In the genomic region with DNA sequence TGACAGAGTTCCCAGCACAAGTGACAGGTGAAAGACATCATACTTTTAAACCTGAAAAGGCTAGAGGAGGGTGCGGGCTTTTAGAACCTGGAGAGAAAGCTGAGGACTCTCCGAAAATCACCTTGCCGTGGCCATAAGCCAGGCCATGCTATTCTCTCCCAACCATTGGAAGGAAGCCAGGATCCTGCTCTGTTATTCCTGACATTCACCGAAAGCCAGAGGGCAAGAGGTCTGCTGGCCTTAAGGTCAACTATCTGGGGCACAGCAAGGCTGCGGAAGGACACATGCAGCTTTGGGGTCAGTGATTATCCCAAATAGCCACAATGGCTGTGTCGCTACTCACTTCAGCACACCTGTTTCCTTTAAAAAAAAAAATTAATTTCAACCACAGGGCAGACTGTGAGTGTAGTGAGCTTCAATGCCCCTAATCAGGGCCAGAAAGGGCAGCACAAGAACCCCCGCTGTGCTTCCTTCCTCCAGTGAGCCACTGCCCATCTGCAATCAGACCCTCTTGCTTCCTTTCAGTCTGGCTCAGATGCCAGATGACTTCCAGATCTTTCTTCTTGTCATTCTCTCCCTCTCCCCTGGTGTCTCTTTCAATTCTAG, we compare ENCODE assay signal across 14 mouse cellular contexts. TPM values are rescaled to one million over a fixed set of nuclear protein-coding genes. Genes with fewer than 3 reads are reported as not detected.
DNase-seq lines count a peak whose midpoint lies in the region; ATAC-seq and TF ChIP-seq lines count a peak whose summit lies in the region.
"Had no signal": no experiment of that assay in that cellular context is flagged by ENCODE, and none has a peak within 500 bp of the region (broad histone marks: within the 10 kb centered on the region; RNA-seq: fewer than 3 reads in every experiment).

No protein-coding gene starts in this region.

- no peak for TF ChIP-seq CTCF in gastrocnemius, adult 2 months (IDR thresholded peaks at IDR 0.05)
- TF ChIP-seq CTCF in forebrain, postnatal 0 days (IDR thresholded peaks at IDR 0.05; ENCODE audit: low read depth) = no peak

- H3K4me3 ChIP-seq in gastrocnemius, adult 2 months = no peak overlapping the region
- H3K4me3 ChIP-seq in brown adipose tissue, adult 24 weeks (ENCODE audit: insufficient read depth, low read depth, low read length) = no peak overlapping the region
- no peak overlapping the region for H3K4me3 ChIP-seq in forebrain, postnatal 0 days (ENCODE audit: low read depth, low read length)
- no peak overlapping the region for H3K4me3 ChIP-seq in midbrain, embryonic 12.5 days

- no peaks in the 10 kb centered on the region for H3K9me3 ChIP-seq in forebrain, postnatal 0 days (ENCODE audit: low read length)
- H3K9me3 ChIP-seq in midbrain, embryonic 12.5 days = no peaks in the 10 kb centered on the region

- peak overlapping the region; percentile 25; the same call in 1 of the 2 replicates for H3K9ac ChIP-seq in forebrain, postnatal 0 days
- H3K9ac ChIP-seq in midbrain, embryonic 12.5 days (replicated peaks) = no peak overlapping the region

- WGBS in forebrain, postnatal 0 days = 56% methylated on average over 7 of the region's 7 CpGs
- 53% methylated on average over 7 of the region's 7 CpGs for WGBS in midbrain, embryonic 12.5 days

- intact Hi-C loops in gastrocnemius, adult 2 months (cut with DNase I) = no loop called here
- intact Hi-C loops in left cerebral cortex, postnatal 10 days (cut with DNase I) = no loop called here

- no peak; the same call in 1 of the 2 replicates for ATAC-seq in forebrain, postnatal 0 days
- no peak for ATAC-seq in midbrain, embryonic 12.5 days (ENCODE audit: low FRiP score, low read depth)
- ATAC-seq in frontal cortex, adult (ENCODE audit: low TSS enrichment) = no peak

- no peaks in the 10 kb centered on the region for H3K36me3 ChIP-seq in forebrain, postnatal 0 days (ENCODE audit: insufficient read depth)
- no peaks in the 10 kb centered on the region for H3K36me3 ChIP-seq in midbrain, embryonic 12.5 days

- no peaks in the 10 kb centered on the region for H3K27me3 ChIP-seq in forebrain, postnatal 0 days (ENCODE audit: insufficient read depth, low read length)
- H3K27me3 ChIP-seq in midbrain, embryonic 12.5 days = peaks cover 51% of the 10 kb centered on the region

- H3K4me2 ChIP-seq in forebrain, postnatal 0 days (ENCODE audit: low read depth) = no peak overlapping the region
- H3K4me2 ChIP-seq in midbrain, embryonic 12.5 days (replicated peaks) = no peak overlapping the region

- no peak overlapping the region for H3K27ac ChIP-seq in gastrocnemius, adult 2 months
- 0 out of 2 replicates have a peak overlapping the region, but pooled peaks have one; percentile 5 for H3K27ac ChIP-seq in brown adipose tissue, adult 24 weeks (replicated peaks; ENCODE audit: low read depth, low read length)
- peak overlapping the region; percentile 81 for H3K27ac ChIP-seq in forebrain, postnatal 0 days (ENCODE audit: low read depth, low read length)
- peak overlapping the region; percentile 54 for H3K27ac ChIP-seq in midbrain, embryonic 12.5 days (replicated peaks)
- H3K27ac ChIP-seq: kidney, postnatal 0 days had no signal

- DNase-seq in gastrocnemius, adult 2 months = peak; percentile 4
- DNase-seq in gastrocnemius, adult 8-10 months (ENCODE audit: low spot score in 2 of 2) = no peak
- DNase-seq in forebrain, postnatal 0 days = no peak
- DNase-seq in left cerebral cortex, postnatal 10 days (ENCODE audit: extremely low spot score in 1 of 2, low spot score in 2 of 2) = no peak
- DNase-seq in kidney, adult 9 months = no peak
- DNase-seq: adrenal gland, adult 8-10 months; heart, postnatal 4 days; thymus, postnatal 36 days had no signal

- H3K4me1 ChIP-seq in brown adipose tissue, adult 24 weeks (ENCODE audit: control insufficient read depth, insufficient read depth, insufficient read length, low read length) = peaks cover 20% of the 10 kb centered on the region
- peaks cover 33% of the 10 kb centered on the region for H3K4me1 ChIP-seq in forebrain, postnatal 0 days (ENCODE audit: insufficient read depth)
- peaks cover 59% of the 10 kb centered on the region for H3K4me1 ChIP-seq in midbrain, embryonic 12.5 days

RNA-seq across cellular contexts. Expression of a gene that starts 23.3 kb away (rescaled TPM):
- under 1 TPM; 0.20 to 0.36 TPM for total RNA-seq in gastrocnemius, adult 2 months (2021)
- 10 to 100 TPM in 1 of 4 experiments, 1 to 10 TPM in 2, under 1 TPM in 1; 0.87 to 26.8 (median 3.5) TPM for total RNA-seq in gastrocnemius, adult 8-10 months (2022)
- 143 and 188 TPM in 2 replicates for polyA plus RNA-seq in brown adipose tissue, adult 24 weeks (2012; ENCODE audit: insufficient read depth, insufficient read length, missing spikeins)
- total RNA-seq in forebrain, postnatal 0 days (2014; rRNA removed) = 4,630 and 7,303 TPM in 2 replicates
- polyA plus RNA-seq in forebrain, postnatal 0 days (2015; fragmentation: Nextera tagmentation; extraction: Ambion mirVana) = 6,353 and 7,049 TPM in 2 replicates
- 4,044 and 4,632 TPM in 2 replicates for polyA plus RNA-seq in midbrain, embryonic 12.5 days (2016; fragmentation: Nextera tagmentation; extraction: Ambion mirVana)
- total RNA-seq in left cerebral cortex, postnatal 10 days (2021) = 100 to 1,000 TPM; 562 to 692 TPM
- total RNA-seq: granulocyte monocyte progenitor cell, adult 5-6 weeks; megakaryocyte progenitor cell, adult 5-6 weeks had no signal

RNA-seq across cellular contexts. Expression of a gene that starts 34.5 kb away (rescaled TPM):
- total RNA-seq in gastrocnemius, adult 2 months (2021) = 10 to 100 TPM; 29.7 to 36.5 TPM
- total RNA-seq in gastrocnemius, adult 8-10 months (2022) = 10 to 100 TPM; 28.7 to 37.0 (median 33.3) TPM
- polyA plus RNA-seq in brown adipose tissue, adult 24 weeks (2012; ENCODE audit: insufficient read depth, insufficient read length, missing spikeins) = 71.0 and 74.7 TPM in 2 replicates
- total RNA-seq in forebrain, postnatal 0 days (2014; rRNA removed) = 166 and 208 TPM in 2 replicates
- 231 and 295 TPM in 2 replicates for polyA plus RNA-seq in forebrain, postnatal 0 days (2015; fragmentation: Nextera tagmentation; extraction: Ambion mirVana)
- polyA plus RNA-seq in midbrain, embryonic 12.5 days (2016; fragmentation: Nextera tagmentation; extraction: Ambion mirVana) = 132 and 149 TPM in 2 replicates
- total RNA-seq in left cerebral cortex, postnatal 10 days (2021) = 100 to 1,000 TPM; 136 TPM

Comparison
In these comparisons a context has a peak if more than half of its experiments do, and no peak if none do; other contexts are left out.
1. RNA of a gene that starts 23.3 kb away (total RNA-seq): 4,630 to 7,303 TPM in forebrain, postnatal 0 days and 562 to 692 TPM in left cerebral cortex, postnatal 10 days; 0.87 to 26.8 TPM in gastrocnemius, adult 8-10 months and 0.20 to 0.36 TPM in gastrocnemius, adult 2 months; every median in the first group is over 10 times any median in the second.